Mouse (Mus musculus) cerebellum, adult 2 months (tissue): Measurements from ENCODE around the gene Slc35b2. TPM values are rescaled to one million over a fixed set of nuclear protein-coding genes. Genes with fewer than 3 reads are reported as not detected.

Experiments
- DNase-seq, 2 experiments: peaks; one replicate each; pipeline ENCODE4 v3.0.0; 2021
- H3K27ac ChIP-seq: fragments of 200-500 bp; 2 replicates; pipeline ENCODE4 v1.5.1; 2012; ENCODE audit warnings: low read length, control low read depth, inconsistent platforms; ENCODE audit not compliant: insufficient read depth
- H3K27me3 ChIP-seq: fragments of 200-500 bp; 2 replicates; pipeline ENCODE4 v1.6.1; 2012; ENCODE audit warnings: inconsistent platforms, mild to moderate bottlenecking, low read length, moderate library complexity; ENCODE audit not compliant: control insufficient read depth, insufficient read depth
- H3K4me1 ChIP-seq: fragments of 200-500 bp; 2 replicates; pipeline ENCODE4 v1.6.1; 2011; ENCODE audit warnings: low read length; ENCODE audit not compliant: control insufficient read depth, insufficient read depth
- H3K4me3 ChIP-seq: fragments of 200-500 bp; replicated peaks from 2 replicates; pipeline ENCODE3; 2011; ENCODE audit warnings: mild to moderate bottlenecking, low read depth, low read length, control low read depth; ENCODE audit not compliant: insufficient read depth
- CTCF ChIP-seq: fragments of 200-500 bp; IDR thresholded peaks from 2 replicates; pipeline ENCODE4 v1.5.1; 2011; ENCODE audit warnings: low read depth, mild to moderate bottlenecking, control low read depth, low read length, moderate library complexity, borderline replicate concordance; ENCODE audit not compliant: insufficient read depth
- POLR2A ChIP-seq: fragments of 200-500 bp; IDR thresholded peaks from 2 replicates; pipeline ENCODE4 v1.6.1; 2011; ENCODE audit warnings: low read length, control low read depth, borderline replicate concordance; ENCODE audit not compliant: insufficient read depth
- WGBS: fragments of 180-500 bp; shearing (Covaris S2); methylation state at CpG from one replicate; pipeline ENCODE4 v1.1.7; 2018; 5-methylcytosine and 5-hydroxymethylcytosine counted together
- polyA plus RNA-seq: library from polyadenylated mRNA; depleted of rRNA; stranded (reverse); fragments of >200 nt; gene quantifications from 2 replicates; pipeline ENCODE4 v1.2.3, GENCODE M21; 2012; rRNA removed

Slc35b2 gene
- polyA plus RNA-seq, 1 experiment: 71.3 TPM

DNA sequence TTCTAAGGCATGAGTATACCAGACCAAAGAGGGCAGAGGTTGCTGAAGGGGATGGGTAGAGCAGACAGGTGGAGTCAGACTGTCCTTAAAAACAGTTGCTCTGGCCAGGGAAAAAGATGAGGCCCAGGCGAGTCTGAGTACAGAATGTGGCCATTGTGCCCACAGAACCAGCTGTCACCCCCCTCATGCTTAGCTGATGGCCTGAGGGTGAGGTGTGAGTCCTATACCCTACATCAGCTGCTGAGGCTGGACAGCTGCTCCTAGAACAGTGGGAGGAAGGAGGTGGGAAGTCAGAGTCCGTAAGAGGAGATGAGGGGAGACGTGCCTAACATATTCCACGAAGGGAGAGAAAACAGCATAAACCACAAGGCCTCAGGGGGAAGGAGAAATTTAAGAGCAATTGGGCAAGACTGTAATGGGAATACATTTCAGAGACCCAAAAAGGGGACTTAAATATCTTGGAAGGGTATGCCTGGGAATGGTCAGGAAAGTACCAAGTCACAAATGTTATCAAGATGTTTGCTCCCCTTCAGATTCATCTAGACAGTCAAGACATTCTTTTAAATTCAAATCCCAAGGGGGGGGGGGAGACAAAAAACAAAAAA, 52.5 kb downstream of the Slc35b2 start:
- TF ChIP-seq CTCF (no peak), POLR2A (no peak)
- no peak overlapping the region for H3K27ac ChIP-seq
- H3K4me1 ChIP-seq: no peaks in the 10 kb centered on the region
- 63% methylated on average over 4 of the region's 4 CpGs for WGBS
- H3K4me3 ChIP-seq: no peak overlapping the region
- no peaks in the 10 kb centered on the region for H3K27me3 ChIP-seq
- no peak for DNase-seq

GRCm38 (mm10) chr17:45616679-45617078, 53.0 kb downstream of the Slc35b2 start:
- WGBS: 84% methylated on average over 3 of the region's 3 CpGs
- H3K4me3 ChIP-seq: no peak overlapping the region
- TF ChIP-seq POLR2A (no peak), CTCF (no peak)
- no peaks in the 10 kb centered on the region for H3K4me1 ChIP-seq
- no peaks in the 10 kb centered on the region for H3K27me3 ChIP-seq
- no peak overlapping the region for H3K27ac ChIP-seq
- no peak for DNase-seq

Other genes starting within 250 kb of the Slc35b2 start
- gene Cdc5l, start 130.1 kb upstream of the Slc35b2 start, polyA plus RNA-seq: 37.7 and 38.1 TPM in 2 replicates
- 2.6 TPM in 2 replicates for gene Spats1, start 88.5 kb upstream of the Slc35b2 start, polyA plus RNA-seq
- 43.9 and 44.3 TPM in 2 replicates for gene Aars2, start 57.0 kb upstream of the Slc35b2 start, polyA plus RNA-seq
- gene Tcte1, start 40.4 kb upstream of the Slc35b2 start, polyA plus RNA-seq: 0.61 and 0.74 TPM in 2 replicates
- gene Tmem151b, start 14.2 kb upstream of the Slc35b2 start, polyA plus RNA-seq: 125 and 130 TPM in 2 replicates
- 12.5 and 13.5 TPM in 2 replicates for gene Nfkbie, start 8.2 kb upstream of the Slc35b2 start, polyA plus RNA-seq
- 915 and 924 TPM in 2 replicates for gene Hsp90ab1, start 9.4 kb downstream of the Slc35b2 start, polyA plus RNA-seq
- gene Slc29a1, start 35.7 kb downstream of the Slc35b2 start, polyA plus RNA-seq: 72.2 and 75.6 TPM in 2 replicates
- not detected in 2 replicates for gene Mymx, start 38.2 kb downstream of the Slc35b2 start, polyA plus RNA-seq
- 3.8 and 4.7 TPM in 2 replicates for gene Capn11, start 95.5 kb downstream of the Slc35b2 start, polyA plus RNA-seq
- gene Mrpl14, start 122.4 kb downstream of the Slc35b2 start, polyA plus RNA-seq: 78.4 and 84.2 TPM in 2 replicates
- gene Tmem63b, start 123.0 kb downstream of the Slc35b2 start, polyA plus RNA-seq: 196 and 199 TPM in 2 replicates
- gene 1600014C23Rik, start 170.0 kb downstream of the Slc35b2 start, polyA plus RNA-seq: 0.27 and 0.54 TPM in 2 replicates